Mouse (Mus musculus): ENCODE data around the gene Srsf4. TPM values are rescaled to one million over a fixed set of nuclear protein-coding genes. Genes with fewer than 3 reads are reported as not detected.

The Srsf4 gene
- total and polyA plus RNA-seq, 3 experiments, result 14.5 to 105 (median 47.2) TPM

GRCm38 (mm10) chr4:131899180-131899554 is 25.8 kb downstream of the Srsf4 start:
- in situ Hi-C loops (cut with MboI; ENCODE audit: low pct_ligation_motif_present, low pct_unique_long_range_greater_than_20kb, low sequenced_read_pairs) (no loop called here), dilution Hi-C loops (cut with MboI; ENCODE audit: extremely low pct_ligation_motif_present, extremely low pct_unique_long_range_greater_than_20kb, low sequenced_read_pairs) (no loop called here)
- no peaks in the 10 kb centered on the region for H3K79me2 ChIP-seq (replicated peaks; ENCODE audit: control insufficient read depth, extremely low read depth, insufficient read depth, poor library complexity, severe bottlenecking)
- H3K4me2 ChIP-seq (ENCODE audit: insufficient read depth, low read depth, poor library complexity, severe bottlenecking), result no peak overlapping the region
- H3K27me3 ChIP-seq (replicated peaks), result no peaks in the 10 kb centered on the region
- peaks cover 66 to 74% of the 10 kb centered on the region in 2 experiments for H3K36me3 ChIP-seq (replicated peaks in 1 of 2; ENCODE audit: control insufficient read depth in 1 of 2, insufficient read depth in 1 of 2, low read length in 1 of 2)
- no peak for DNase-seq (ENCODE audit: extremely low read depth)
- no peak overlapping the region for H3K9ac ChIP-seq (ENCODE audit: insufficient read depth, low read depth)
- peaks cover 2 to 22% of the 10 kb centered on the region in 2 experiments; a peak in 3 of 4 replicates for H3K4me1 ChIP-seq (ENCODE audit: control insufficient read depth in 1 of 2, insufficient read depth in 2 of 2)
- no peaks in the 10 kb centered on the region for H3K9me3 ChIP-seq (replicated peaks; ENCODE audit: low read length)
- TF ChIP-seq ZC3H11A (IDR thresholded peaks at IDR 0.05; ENCODE audit: low read depth, low read length), result no peak
- TF ChIP-seq ETS1 (conservative IDR thresholded peaks at IDR 0.05; ENCODE audit: low read depth, low read length), result no peak
- no peak for TF ChIP-seq NELFE (IDR thresholded peaks at IDR 0.05; ENCODE audit: low read depth, low read length)
- no peak for TF ChIP-seq MXI1 (IDR thresholded peaks at IDR 0.05; ENCODE audit: low read depth, low read length)
- TF ChIP-seq USF1 (IDR thresholded peaks at IDR 0.05; ENCODE audit: low read depth, low read length), result no peak
- TF ChIP-seq MYC (IDR thresholded peaks at IDR 0.05; ENCODE audit: low read depth, low read length), result no peak
- no peak for TF ChIP-seq TBP (conservative IDR thresholded peaks at IDR 0.05; ENCODE audit: low read depth, low read length)
- no peak for TF ChIP-seq MAX (IDR thresholded peaks at IDR 0.05; ENCODE audit: low read length)
- no peak for TF ChIP-seq SMC3 (IDR thresholded peaks at IDR 0.05; ENCODE audit: low read depth, low read length)
- TF ChIP-seq ZKSCAN1 (IDR thresholded peaks at IDR 0.05; ENCODE audit: borderline replicate concordance, low read depth, low read length), result no peak
- H3K4me3 ChIP-seq (replicated peaks in 1 of 3; ENCODE audit: low read depth in 2 of 3, low read length in 2 of 3, poor library complexity in 1 of 3), result no peak overlapping the region
- no peak overlapping the region for H3K27ac ChIP-seq (ENCODE audit: insufficient read depth, low read depth)

- Histone ChIP-seq H3K4me3 (replicated peaks in 1 of 3; ENCODE audit: low read depth in 2 of 3, low read length in 2 of 3, poor library complexity in 1 of 3) (no peak overlapping the region), H3K27ac (ENCODE audit: insufficient read depth, low read depth) (no peak overlapping the region), H3K9ac (ENCODE audit: insufficient read depth, low read depth) (no peak overlapping the region), H3K36me3 (replicated peaks in 1 of 2; ENCODE audit: control insufficient read depth in 1 of 2, insufficient read depth in 1 of 2, low read length in 1 of 2) (peaks cover 57 to 79% of the 10 kb centered on the region in 2 experiments), H3K79me2 (replicated peaks; ENCODE audit: control insufficient read depth, extremely low read depth, insufficient read depth, poor library complexity, severe bottlenecking) (no peaks in the 10 kb centered on the region), H3K4me1 (ENCODE audit: control insufficient read depth in 1 of 2, insufficient read depth in 2 of 2) (peaks cover 2 to 18% of the 10 kb centered on the region in 2 experiments; a peak in 3 of 4 replicates), H3K9me3 (replicated peaks; ENCODE audit: low read length) (no peaks in the 10 kb centered on the region), H3K27me3 (replicated peaks) (no peaks in the 10 kb centered on the region), H3K4me2 (ENCODE audit: insufficient read depth, low read depth, poor library complexity, severe bottlenecking) (no peak overlapping the region)
- TF ChIP-seq MXI1 (IDR thresholded peaks at IDR 0.05; ENCODE audit: low read depth, low read length), result no peak
- TF ChIP-seq PAX5 (IDR thresholded peaks at IDR 0.05; ENCODE audit: low read length), result no peak
- no peak for TF ChIP-seq CTCF (conservative IDR thresholded peaks at IDR 0.05 in 1 of 2, IDR thresholded peaks at IDR 0.05 in 1 of 2; ENCODE audit: low read depth in 2 of 2, low read length in 2 of 2)
- no peak for TF ChIP-seq ELF1 (IDR thresholded peaks at IDR 0.05; ENCODE audit: low read depth, low read length)
- no peak for TF ChIP-seq ZC3H11A (IDR thresholded peaks at IDR 0.05; ENCODE audit: low read depth, low read length)
- no peak for TF ChIP-seq E2F4 (IDR thresholded peaks at IDR 0.05; ENCODE audit: insufficient replicate concordance, low read depth, low read length)
- TF ChIP-seq JUND (conservative IDR thresholded peaks at IDR 0.05; ENCODE audit: low read depth, low read length), result no peak
- TF ChIP-seq HCFC1 (IDR thresholded peaks at IDR 0.05; ENCODE audit: low read depth, low read length), result no peak
- no peak for TF ChIP-seq EP300 (IDR thresholded peaks at IDR 0.05; ENCODE audit: low read length)
- no peak for TF ChIP-seq ZMIZ1 (IDR thresholded peaks at IDR 0.05; ENCODE audit: low read depth, low read length)
- no peak for TF ChIP-seq SIN3A (IDR thresholded peaks at IDR 0.05; ENCODE audit: low read length)
- in situ Hi-C loops (cut with MboI; ENCODE audit: low pct_ligation_motif_present, low pct_unique_long_range_greater_than_20kb, low sequenced_read_pairs), result loop anchor here (5.0 to 10.0 kb wide), 2 partner anchors 34 to 174 kb away; partner anchors contain the start of genes Epb41 and Gm10300
- DNase-seq (ENCODE audit: extremely low read depth), result no peak
- dilution Hi-C loops (cut with MboI; ENCODE audit: extremely low pct_ligation_motif_present, extremely low pct_unique_long_range_greater_than_20kb, low sequenced_read_pairs), result no loop called here
These were observed 27.7 kb downstream of the Srsf4 start for GRCm38 (mm10) chr4:131901090-131901489.
